Mouse (Mus musculus) E14TG2a.4 (cell line): ENCODE data around the gene Phactr1.

Experiments
- CTCF ChIP-seq: conservative IDR thresholded peaks from 2 replicates; pipeline ENCODE4 v1.5.1; 2014; ENCODE audit warnings: low read length
- NANOG ChIP-seq: IDR thresholded peaks from 2 replicates; pipeline ENCODE4 v1.6.1; 2014; ENCODE audit warnings: borderline replicate concordance, low read length, mixed read lengths

GRCm38 (mm10) chr13:43173262-43173661 is 492.8 kb downstream of the Phactr1 start:
- TF ChIP-seq CTCF (peak; percentile 80), NANOG (no peak)
